Mouse (Mus musculus) mesoderm, embryonic 11.5 days (tissue): ENCODE measurements at regions not wholly inside any gene's neighbourhood (a gene's known extent, or its start where the extent isn't known, plus 50 kb on each side); places are given as distances from the start of the nearest gene placed in this dataset.

Source experiments
- DNase-seq: peaks from one replicate; pipeline ENCODE4 v3.0.0-alpha.2; 2012; ENCODE audit warnings: low read depth, low spot score

- no peak for DNase-seq
Measured at GRCm38 (mm10) chr3:131698070-131698750, 133.6 kb downstream of the Papss1 start.

- no peak for DNase-seq
Measured at GRCm38 (mm10) chr3:131703134-131703533, 138.6 kb downstream of the Papss1 start.

- DNase-seq, result no peak
Measured at GRCm38 (mm10) chr3:131713532-131713931, 149.0 kb downstream of the Papss1 start.

- no peak for DNase-seq
Measured at GRCm38 (mm10) chr3:131718761-131719160, 154.2 kb downstream of the Papss1 start.

GRCm38 (mm10) chr3:131728618-131729017 lies 164.1 kb downstream of the Papss1 start:
- DNase-seq, result no peak

GRCm38 (mm10) chr3:131734226-131734625 lies 169.7 kb downstream of the Papss1 start:
- no peak for DNase-seq

GRCm38 (mm10) chr3:131737461-131737860 lies 172.9 kb downstream of the Papss1 start:
- DNase-seq, result peak; percentile 48

GRCm38 (mm10) chr3:131737953-131738598 lies 173.5 kb downstream of the Papss1 start:
- DNase-seq, result peak; percentile 64

- no peak for DNase-seq
Measured at GRCm38 (mm10) chr3:131755537-131755936, 191.0 kb downstream of the Papss1 start.

- no peak for DNase-seq
Measured at GRCm38 (mm10) chr3:131756126-131756525, 191.6 kb downstream of the Papss1 start.

- no peak for DNase-seq
Measured at GRCm38 (mm10) chr3:131769976-131770375, 205.4 kb downstream of the Papss1 start.

- no peak for DNase-seq
Measured at GRCm38 (mm10) chr3:131770486-131770885, 205.9 kb downstream of the Papss1 start.

- no peak for DNase-seq
Measured at GRCm38 (mm10) chr3:131771863-131772546, 207.4 kb downstream of the Papss1 start.

GRCm38 (mm10) chr3:131772593-131772992 lies 208.0 kb downstream of the Papss1 start:
- no peak for DNase-seq

- no peak for DNase-seq
Measured at GRCm38 (mm10) chr3:131775431-131775830, 210.9 kb downstream of the Papss1 start.

- no peak for DNase-seq
Measured at GRCm38 (mm10) chr3:131776650-131777049, 212.1 kb downstream of the Papss1 start.

GRCm38 (mm10) chr3:131779803-131780202 lies 215.2 kb downstream of the Papss1 start:
- DNase-seq, result no peak

GRCm38 (mm10) chr3:131785524-131785923 lies 221.0 kb downstream of the Papss1 start:
- DNase-seq, result no peak

- no peak for DNase-seq
Measured at GRCm38 (mm10) chr3:131788321-131788720, 223.8 kb downstream of the Papss1 start.

- DNase-seq, result no peak
Measured at GRCm38 (mm10) chr3:131789177-131789576, 224.6 kb downstream of the Papss1 start.

GRCm38 (mm10) chr3:131794056-131794455 lies 229.5 kb downstream of the Papss1 start:
- no peak for DNase-seq

GRCm38 (mm10) chr3:131795108-131796005 lies 230.8 kb downstream of the Papss1 start:
- peak; percentile 68 for DNase-seq
